Mouse (Mus musculus): Measurements from ENCODE around the gene Gm7980. TPM values are rescaled to one million over a fixed set of nuclear protein-coding genes. Genes with fewer than 3 reads are reported as not detected.

Gm7980 gene
- polyA plus RNA-seq (2015; fragmentation: Nextera tagmentation; extraction: Ambion mirVana), result not detected in 2 replicates

GRCm38 (mm10) chr14:41907190-41907589 lies at the start of gene Gm7980:
Gm7980 (minus strand) TSS chr14:41907290.

GRCm38 (mm10) chr14:41943695-41944094 lies 36.6 kb upstream of the Gm7980 start, which contains the start of gene 1700024B05Rik:
1700024B05Rik (plus strand) TSS chr14:41943995.

GRCm38 (mm10) chr14:41924649-41925048 lies 17.6 kb upstream of the Gm7980 start, which contains the start of gene 1700049E17Rik1:
1700049E17Rik1 (plus strand) TSS chr14:41924949.

Other genes starting within 250 kb of the Gm7980 start
- gene Gm8068, start 205.4 kb downstream of the Gm7980 start, polyA plus RNA-seq (2015; fragmentation: Nextera tagmentation; extraction: Ambion mirVana), result not detected in 2 replicates
- not detected in 2 replicates for gene Gm7929, start 156.7 kb downstream of the Gm7980 start, polyA plus RNA-seq (2015; fragmentation: Nextera tagmentation; extraction: Ambion mirVana)
- not detected in 2 replicates for gene Gm47189, start 134.8 kb downstream of the Gm7980 start, polyA plus RNA-seq (2015; fragmentation: Nextera tagmentation; extraction: Ambion mirVana)
- gene 1700049E17Rik1, start 17.7 kb upstream of the Gm7980 start, polyA plus RNA-seq (2015; fragmentation: Nextera tagmentation; extraction: Ambion mirVana), result not detected in 2 replicates
- gene 1700024B05Rik, start 36.7 kb upstream of the Gm7980 start, polyA plus RNA-seq (2015; fragmentation: Nextera tagmentation; extraction: Ambion mirVana), result not detected in 2 replicates
- gene Gm6401, start 60.6 kb upstream of the Gm7980 start, polyA plus RNA-seq (2015; fragmentation: Nextera tagmentation; extraction: Ambion mirVana), result not detected in 2 replicates
- not detected in 2 replicates for gene Gm3543, start 76.0 kb upstream of the Gm7980 start, polyA plus RNA-seq (2015; fragmentation: Nextera tagmentation; extraction: Ambion mirVana)
- not detected in 2 replicates for gene Gm7951, start 210.1 kb upstream of the Gm7980 start, polyA plus RNA-seq (2015; fragmentation: Nextera tagmentation; extraction: Ambion mirVana)

All from neural tube, postnatal 0 days (tissue).